Mouse (Mus musculus): ENCODE data around the gene Fkbp10. TPM values are rescaled to one million over a fixed set of nuclear protein-coding genes. Genes with fewer than 3 reads are reported as not detected.

Gene Fkbp10
- polyA plus RNA-seq, 1 experiment from 2014 or later, result 119 TPM

DNA sequence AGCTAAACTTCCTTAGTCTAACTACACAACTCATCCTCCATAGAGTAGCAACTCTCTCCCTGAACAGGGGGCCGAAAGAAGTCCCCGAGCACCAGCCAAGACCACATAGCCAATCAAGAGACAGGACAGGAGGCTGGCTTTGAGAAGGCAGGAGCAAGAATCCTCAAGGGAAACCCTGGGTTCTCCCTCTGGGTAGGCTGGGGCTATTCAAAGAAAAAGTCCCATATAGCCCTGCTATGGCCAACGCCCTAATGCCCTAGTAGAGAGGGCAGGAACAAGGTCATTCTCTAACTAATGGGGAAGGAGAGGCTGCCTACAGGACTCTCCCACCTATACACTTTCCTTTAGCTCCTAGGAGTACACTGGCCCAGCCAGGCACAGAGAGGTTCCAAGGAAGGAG lies 30.5 kb upstream of the Fkbp10 start:
- Histone ChIP-seq H3K4me1 (peaks cover 40% of the 10 kb centered on the region), H3K36me3 (peaks cover 66% of the 10 kb centered on the region), H3K9ac (0 out of 2 replicates have a peak overlapping the region, but pooled peaks have one; percentile 3), H3K27ac (replicated peaks) (no peak overlapping the region), H3K9me3 (no peaks in the 10 kb centered on the region), H3K27me3 (replicated peaks) (no peaks in the 10 kb centered on the region), H3K4me2 (no peak overlapping the region), H3K4me3 (no peak overlapping the region)
- ATAC-seq (ENCODE audit: extremely low read depth, insufficient number of reproducible peaks, low FRiP score, low TSS enrichment), result no peak
- 88% methylated on average over 3 of the region's 3 CpGs for WGBS

DNA sequence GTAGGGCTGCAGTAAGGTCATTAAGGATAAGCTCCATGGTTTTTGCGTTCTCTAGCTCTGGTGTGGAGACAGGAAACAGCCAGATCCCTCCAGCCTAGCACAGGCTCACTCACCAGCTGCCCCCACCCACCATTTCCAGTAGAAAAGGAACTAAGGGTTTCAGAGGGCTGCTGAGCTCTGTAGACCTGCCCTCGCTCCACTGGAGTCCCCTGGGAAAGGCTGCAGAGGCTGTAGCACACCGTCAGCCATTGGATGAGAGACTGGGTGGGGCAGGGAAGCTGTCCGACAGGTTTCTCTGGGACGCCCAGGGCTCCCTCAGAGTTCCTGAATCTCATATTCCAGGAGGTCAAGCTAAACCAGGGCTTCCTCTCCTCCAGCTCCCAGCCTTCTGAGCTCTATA lies 28.9 kb upstream of the Fkbp10 start:
- H3K9ac ChIP-seq, result peak overlapping the region; percentile 33; the same call in 1 of the 2 replicates
- no peaks in the 10 kb centered on the region for H3K9me3 ChIP-seq
- H3K36me3 ChIP-seq, result peaks cover 50% of the 10 kb centered on the region
- H3K4me1 ChIP-seq, result peaks cover 56% of the 10 kb centered on the region
- H3K27me3 ChIP-seq (replicated peaks), result no peaks in the 10 kb centered on the region
- H3K4me3 ChIP-seq, result no peak overlapping the region
- 53% methylated on average over 5 of the region's 5 CpGs for WGBS
- peak overlapping the region; percentile 17; the same call in 1 of the 2 replicates for H3K27ac ChIP-seq (replicated peaks)
- no peak overlapping the region for H3K4me2 ChIP-seq
- ATAC-seq (ENCODE audit: extremely low read depth, insufficient number of reproducible peaks, low FRiP score, low TSS enrichment), result no peak

DNA sequence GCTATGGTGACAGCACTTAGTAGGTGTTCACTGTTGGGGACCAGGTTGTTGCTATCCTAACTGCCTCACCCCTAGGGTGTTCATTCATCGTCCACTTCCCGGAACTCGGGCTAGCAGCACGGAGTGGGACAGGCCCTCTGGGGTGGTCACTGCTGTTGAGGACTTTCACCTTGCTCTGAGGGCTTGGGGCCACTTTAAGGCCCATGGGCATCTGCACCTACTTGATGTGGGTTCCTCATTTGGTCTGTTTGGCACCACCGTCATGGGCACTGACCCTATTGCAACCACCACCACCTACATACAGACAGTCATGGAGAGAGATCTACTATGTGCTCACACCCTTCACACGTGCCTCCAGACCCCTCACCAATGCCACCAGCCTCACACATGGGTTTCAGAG lies 28.4 kb upstream of the Fkbp10 start:
- H3K9ac ChIP-seq, result peak overlapping the region; percentile 72; the same call in 1 of the 2 replicates
- H3K4me2 ChIP-seq, result 0 out of 2 replicates have a peak overlapping the region, but pooled peaks have one; percentile 53
- no peak overlapping the region for H3K4me3 ChIP-seq
- peaks cover 45% of the 10 kb centered on the region for H3K36me3 ChIP-seq
- H3K27ac ChIP-seq (replicated peaks), result peak overlapping the region; percentile 92
- ATAC-seq (ENCODE audit: extremely low read depth, insufficient number of reproducible peaks, low FRiP score, low TSS enrichment), result no peak
- H3K4me1 ChIP-seq, result peaks cover 61% of the 10 kb centered on the region
- H3K27me3 ChIP-seq (replicated peaks), result no peaks in the 10 kb centered on the region
- H3K9me3 ChIP-seq, result no peaks in the 10 kb centered on the region
- WGBS, result 84% methylated on average over 6 of the region's 6 CpGs

DNA sequence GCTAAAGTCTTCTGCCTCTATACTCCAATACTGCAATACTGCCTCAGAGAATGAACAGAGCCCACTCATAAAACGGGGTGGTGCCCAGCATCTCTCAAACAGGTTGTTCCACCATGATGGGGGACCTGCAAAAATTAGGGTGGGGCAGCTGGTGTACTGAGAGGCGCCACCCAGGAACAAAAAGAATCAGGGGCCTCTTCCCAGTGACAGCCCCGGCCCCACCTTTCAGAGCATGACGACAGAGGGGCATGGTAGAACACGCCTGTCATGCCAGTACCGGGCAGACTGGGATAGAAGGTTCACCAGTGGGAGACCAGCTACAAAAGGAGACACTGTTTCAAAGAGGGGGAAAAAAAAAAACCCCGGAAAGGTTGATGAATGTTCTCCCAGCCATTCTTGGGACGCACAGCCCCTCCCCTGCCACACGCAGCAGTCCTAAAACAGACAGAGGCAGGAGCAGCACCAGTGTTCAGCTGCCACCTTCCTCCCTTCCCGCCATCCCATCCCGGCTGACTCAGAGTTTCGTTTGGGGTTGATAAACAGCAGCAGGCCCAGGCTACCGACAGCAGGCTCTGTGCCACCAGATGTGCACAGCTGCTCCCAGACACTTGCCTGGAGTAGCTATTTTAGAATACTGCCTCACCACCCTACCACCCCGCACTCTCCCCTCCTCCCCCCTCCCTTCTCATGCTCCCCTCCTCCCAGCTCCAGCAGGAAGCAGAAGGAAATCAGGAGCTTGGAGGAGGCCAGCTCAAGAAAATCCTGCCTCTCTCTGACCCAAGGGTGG lies 27.7 kb upstream of the Fkbp10 start:
- no peaks in the 10 kb centered on the region for H3K27me3 ChIP-seq (replicated peaks)
- H3K4me1 ChIP-seq, result peaks cover 68% of the 10 kb centered on the region
- peak overlapping the region; percentile 53 for H3K4me2 ChIP-seq
- peak overlapping the region; percentile 92 for H3K27ac ChIP-seq (replicated peaks)
- peaks cover 43% of the 10 kb centered on the region for H3K36me3 ChIP-seq
- 22% methylated on average over 14 of the region's 14 CpGs for WGBS
- H3K9ac ChIP-seq, result peak overlapping the region; percentile 72
- H3K4me3 ChIP-seq, result peak overlapping the region; percentile 3; the same call in 1 of the 2 replicates
- ATAC-seq (ENCODE audit: extremely low read depth, insufficient number of reproducible peaks, low FRiP score, low TSS enrichment), result peak; percentile 47; the same call in 1 of the 2 replicates
- H3K9me3 ChIP-seq, result no peaks in the 10 kb centered on the region

DNA sequence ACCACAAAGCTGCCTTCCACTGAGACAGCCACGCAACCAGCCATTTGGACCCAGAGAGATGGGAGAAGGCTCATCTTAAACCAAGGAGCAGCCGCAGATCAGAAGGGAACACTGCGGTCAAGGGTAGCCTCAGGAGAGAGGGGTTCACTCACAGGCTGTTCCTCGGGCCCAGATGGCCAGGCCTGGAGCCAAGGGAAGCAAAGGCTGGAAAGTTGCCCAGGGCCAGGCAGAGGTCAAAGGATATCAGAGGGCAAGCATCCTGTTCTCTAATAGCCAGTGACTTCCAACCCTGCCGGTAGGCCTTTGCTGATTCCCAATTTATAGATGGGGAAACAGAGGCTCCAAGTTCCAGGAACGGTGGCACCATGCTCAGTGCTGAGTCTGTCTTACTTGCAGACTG lies 26.9 kb upstream of the Fkbp10 start:
- peak overlapping the region; percentile 3; the same call in 1 of the 2 replicates for H3K4me3 ChIP-seq
- peaks cover 41% of the 10 kb centered on the region for H3K36me3 ChIP-seq
- no peaks in the 10 kb centered on the region for H3K9me3 ChIP-seq
- peaks cover 76% of the 10 kb centered on the region for H3K4me1 ChIP-seq
- no peak for ATAC-seq (ENCODE audit: extremely low read depth, insufficient number of reproducible peaks, low FRiP score, low TSS enrichment)
- peak overlapping the region; percentile 72 for H3K9ac ChIP-seq
- peak overlapping the region; percentile 53 for H3K4me2 ChIP-seq
- H3K27ac ChIP-seq (replicated peaks), result peak overlapping the region; percentile 92
- WGBS, result 48% methylated on average over 6 of the region's 6 CpGs
- H3K27me3 ChIP-seq (replicated peaks), result no peaks in the 10 kb centered on the region

DNA sequence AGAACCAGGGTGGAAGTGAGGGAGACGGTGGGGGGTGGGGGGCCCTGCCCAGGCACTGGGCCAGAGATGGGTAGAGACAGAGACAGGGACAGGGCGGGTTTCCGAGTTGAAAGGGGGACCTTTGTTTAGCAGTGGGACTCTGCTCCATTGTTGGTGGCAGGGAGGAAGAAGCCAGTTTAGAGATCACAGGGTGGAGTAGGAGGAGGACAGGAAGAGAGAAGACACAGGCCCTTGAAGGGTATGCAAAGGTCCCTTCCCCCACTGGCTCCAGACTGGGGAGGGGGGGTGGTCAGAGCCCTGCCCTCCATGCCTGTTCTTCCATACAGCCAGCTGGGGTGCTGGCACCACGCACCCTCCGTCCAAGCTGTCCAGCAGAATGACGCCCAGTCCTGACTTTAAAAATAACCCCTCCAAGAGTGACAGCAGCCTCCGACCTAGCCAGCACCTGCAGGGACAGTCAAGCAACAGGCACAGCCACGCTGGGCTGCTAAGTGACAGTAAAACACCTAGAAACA lies 25.5 kb upstream of the Fkbp10 start:
- Histone ChIP-seq H3K9ac (peak overlapping the region; percentile 69), H3K27me3 (replicated peaks) (no peaks in the 10 kb centered on the region), H3K9me3 (no peaks in the 10 kb centered on the region), H3K27ac (replicated peaks) (peak overlapping the region; percentile 92), H3K4me1 (peaks cover 90% of the 10 kb centered on the region), H3K4me3 (peak overlapping the region; percentile 13; the same call in 1 of the 2 replicates), H3K36me3 (peaks cover 27% of the 10 kb centered on the region), H3K4me2 (peak overlapping the region; percentile 50)
- no peak for ATAC-seq (ENCODE audit: extremely low read depth, insufficient number of reproducible peaks, low FRiP score, low TSS enrichment)
- 19% methylated on average over 8 of the region's 8 CpGs for WGBS

DNA sequence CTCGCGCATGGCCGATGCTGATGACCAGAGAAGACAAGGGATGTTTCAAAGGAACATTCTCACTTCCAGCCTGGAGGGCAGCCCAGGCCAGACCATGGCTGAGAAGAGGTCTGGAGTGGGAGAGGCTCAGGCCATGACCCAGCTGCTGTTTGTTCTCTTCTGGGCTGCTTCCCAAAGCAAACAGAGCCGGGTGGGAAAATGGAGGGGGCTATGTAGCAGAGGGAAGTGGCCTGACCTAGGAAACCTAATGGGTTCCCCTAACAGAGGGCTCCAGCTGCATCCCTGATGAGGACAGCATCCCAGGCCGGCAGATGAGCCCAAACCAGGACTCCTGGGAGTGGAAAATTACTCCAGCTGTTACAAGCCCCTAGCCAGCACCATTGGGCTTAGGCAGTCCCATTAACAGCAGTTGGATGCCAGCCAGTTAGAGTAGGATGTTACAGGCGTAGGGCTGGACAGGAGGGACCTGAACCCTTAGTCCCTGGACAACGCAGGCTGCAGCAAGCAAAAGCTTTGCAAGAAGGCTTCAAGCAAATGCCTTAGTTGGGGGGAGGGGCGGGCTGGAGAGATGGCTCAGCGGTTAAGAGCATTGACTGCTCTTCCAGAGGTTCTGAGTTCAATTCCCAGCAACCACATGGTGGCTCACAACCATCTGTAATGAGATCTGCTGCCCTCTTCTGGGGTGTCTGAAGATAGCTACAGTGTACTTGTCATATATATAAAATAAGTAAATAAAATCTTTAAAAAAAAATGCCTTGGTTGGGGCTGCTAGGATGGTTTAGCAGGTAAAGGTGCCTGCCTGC lies 24.2 kb upstream of the Fkbp10 start:
- H3K4me2 ChIP-seq, result peak overlapping the region; percentile 50
- ATAC-seq (ENCODE audit: extremely low read depth, insufficient number of reproducible peaks, low FRiP score, low TSS enrichment), result peak; percentile 17; the same call in 1 of the 2 replicates
- H3K36me3 ChIP-seq, result peaks cover 14% of the 10 kb centered on the region
- WGBS, result 43% methylated on average over 9 of the region's 9 CpGs
- H3K4me3 ChIP-seq, result no peak overlapping the region
- peak overlapping the region; percentile 92 for H3K27ac ChIP-seq (replicated peaks)
- peak overlapping the region; percentile 69 for H3K9ac ChIP-seq
- H3K9me3 ChIP-seq, result no peaks in the 10 kb centered on the region
- H3K4me1 ChIP-seq, result peaks cover 100% of the 10 kb centered on the region
- H3K27me3 ChIP-seq (replicated peaks), result no peaks in the 10 kb centered on the region

DNA sequence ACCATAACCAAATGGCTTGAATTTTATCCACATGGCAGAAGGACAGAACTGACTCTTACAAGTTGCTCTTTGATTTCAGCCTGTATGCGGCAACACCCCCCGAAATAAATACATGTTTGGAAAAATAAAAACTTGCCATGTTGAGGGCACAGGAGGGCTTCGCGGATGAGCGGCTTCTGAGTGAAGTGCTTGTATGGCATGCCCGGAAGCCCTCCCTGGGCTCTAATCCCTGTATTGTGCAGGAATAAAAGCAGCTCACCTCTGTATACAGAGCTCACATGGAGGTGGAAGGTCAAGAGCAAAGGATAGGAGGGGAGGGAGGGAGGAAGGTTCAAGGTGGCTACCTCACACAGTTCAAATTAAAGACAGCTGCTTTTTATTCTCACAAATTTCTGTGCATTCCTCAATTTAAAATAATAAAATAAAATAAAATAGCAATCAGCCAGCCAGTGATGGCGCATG lies 23.6 kb upstream of the Fkbp10 start:
- 85% methylated on average over 7 of the region's 7 CpGs for WGBS
- Histone ChIP-seq H3K27ac (replicated peaks) (peak overlapping the region; percentile 92), H3K9ac (no peak overlapping the region), H3K4me3 (no peak overlapping the region), H3K9me3 (no peaks in the 10 kb centered on the region), H3K36me3 (peaks cover 11% of the 10 kb centered on the region), H3K4me1 (peaks cover 96% of the 10 kb centered on the region), H3K27me3 (replicated peaks) (no peaks in the 10 kb centered on the region), H3K4me2 (no peak overlapping the region)
- ATAC-seq (ENCODE audit: extremely low read depth, insufficient number of reproducible peaks, low FRiP score, low TSS enrichment), result no peak

DNA sequence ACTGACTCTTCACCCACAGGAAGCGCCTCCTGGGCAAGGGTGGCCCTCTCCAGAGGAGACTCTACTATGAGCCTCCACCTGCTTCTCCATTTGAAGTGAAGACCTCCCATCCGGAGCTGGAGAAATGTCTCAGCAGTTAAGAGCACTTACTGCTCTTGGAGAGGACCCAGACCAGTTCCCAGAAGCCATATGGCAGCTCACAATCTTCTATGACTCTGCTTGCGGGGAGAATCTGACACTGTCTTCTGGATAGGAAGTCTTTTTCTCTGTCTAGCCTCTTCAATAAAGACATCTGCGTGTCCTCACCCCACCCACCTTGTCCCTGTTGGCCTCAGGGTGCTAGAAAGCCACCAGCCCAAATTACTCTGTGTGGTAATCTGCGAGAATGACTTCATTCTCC lies 22.5 kb upstream of the Fkbp10 start:
- peaks cover 86% of the 10 kb centered on the region for H3K4me1 ChIP-seq
- H3K4me3 ChIP-seq, result no peak overlapping the region
- H3K9me3 ChIP-seq, result no peaks in the 10 kb centered on the region
- H3K27me3 ChIP-seq (replicated peaks), result no peaks in the 10 kb centered on the region
- peak overlapping the region; percentile 92; the same call in 1 of the 2 replicates for H3K27ac ChIP-seq (replicated peaks)
- no peak overlapping the region for H3K4me2 ChIP-seq
- H3K36me3 ChIP-seq, result peaks cover 11% of the 10 kb centered on the region
- 77% methylated on average over 5 of the region's 5 CpGs for WGBS
- peak overlapping the region; percentile 26; the same call in 1 of the 2 replicates for H3K9ac ChIP-seq
- ATAC-seq (ENCODE audit: extremely low read depth, insufficient number of reproducible peaks, low FRiP score, low TSS enrichment), result no peak

DNA sequence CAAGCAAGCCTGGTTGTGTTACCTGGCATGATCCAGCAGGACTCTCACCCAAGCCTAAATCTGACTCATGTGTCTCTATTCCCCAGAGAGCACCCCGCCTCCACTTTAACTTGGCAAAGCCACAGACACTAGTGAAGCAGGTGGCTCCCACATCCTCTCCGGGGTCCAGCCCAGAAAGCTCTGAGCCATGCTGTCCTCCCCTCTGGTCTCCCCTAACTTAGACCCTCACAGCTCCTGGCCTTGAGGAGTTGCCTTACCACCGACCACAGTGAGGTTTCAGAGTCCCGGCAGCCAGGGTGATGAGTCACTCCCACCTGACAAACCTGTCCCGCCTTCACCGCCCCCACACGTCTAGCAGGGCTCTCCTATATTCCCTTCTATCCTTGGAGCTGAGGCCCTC lies 21.8 kb upstream of the Fkbp10 start:
- ATAC-seq (ENCODE audit: extremely low read depth, insufficient number of reproducible peaks, low FRiP score, low TSS enrichment), result no peak
- peaks cover 11% of the 10 kb centered on the region for H3K36me3 ChIP-seq
- H3K4me2 ChIP-seq, result peak overlapping the region; percentile 92
- peak overlapping the region; percentile 36; the same call in 1 of the 2 replicates for H3K27ac ChIP-seq (replicated peaks)
- peak overlapping the region; percentile 58 for H3K9ac ChIP-seq
- no peaks in the 10 kb centered on the region for H3K9me3 ChIP-seq
- H3K4me3 ChIP-seq, result no peak overlapping the region
- peaks cover 85% of the 10 kb centered on the region for H3K4me1 ChIP-seq
- H3K27me3 ChIP-seq (replicated peaks), result no peaks in the 10 kb centered on the region
- WGBS, result 56% methylated on average over 7 of the region's 7 CpGs
